Mouse (Mus musculus) G1E (cell line): ENCODE data around the gene Epor. TPM values are rescaled to one million over a fixed set of nuclear protein-coding genes. Genes with fewer than 3 reads are reported as not detected.

ENCODE experiments used
- ATAC-seq: 2 replicates; pipeline ENCODE4 v1.8.0; 2016; ENCODE audit warnings: mild to moderate bottlenecking; ENCODE audit not compliant: insufficient number of reproducible peaks, poor library complexity, low FRiP score, severe bottlenecking; ENCODE audit errors: extremely low read depth
- DNase-seq: peaks from one replicate; pipeline ENCODE4 v3.0.0; 2012; ENCODE audit warnings: low spot score
- H3K27me3 ChIP-seq: 2 replicates; pipeline ENCODE4 v1.6.1; 2012; ENCODE audit warnings: mild to moderate bottlenecking, low read length, inconsistent platforms; ENCODE audit not compliant: insufficient read depth
- H3K36me3 ChIP-seq: replicated peaks from 2 replicates; pipeline ENCODE3; 2012; ENCODE audit warnings: mild to moderate bottlenecking, inconsistent platforms
- H3K4me1 ChIP-seq: 2 replicates; pipeline ENCODE4 v1.6.1; 2012; ENCODE audit warnings: low read depth, low read length, inconsistent platforms, mixed read lengths; ENCODE audit not compliant: insufficient read depth
- H3K4me3 ChIP-seq: 2 replicates; pipeline ENCODE4 v1.5.1; 2012; ENCODE audit warnings: low read depth, mild to moderate bottlenecking, inconsistent platforms, low read length, moderate library complexity, mixed read lengths
- H3K9me3 ChIP-seq: replicated peaks from 2 replicates; pipeline ENCODE4 v1.6.1; 2012; ENCODE audit warnings: inconsistent platforms
- CTCF ChIP-seq: IDR thresholded peaks from 2 replicates; pipeline ENCODE4 v1.5.1; 2012; ENCODE audit warnings: low read depth, low read length, inconsistent platforms, mixed read lengths
- GATA1 ChIP-seq: IDR thresholded peaks from 2 replicates; pipeline ENCODE4 v1.6.1; 2012; ENCODE audit warnings: borderline replicate concordance, low read length, inconsistent platforms, mixed read lengths
- GATA2 ChIP-seq: IDR thresholded peaks from 2 replicates; pipeline ENCODE4 v1.6.1; 2012; ENCODE audit warnings: low read depth, low read length, inconsistent platforms, borderline replicate concordance
- POLR2AphosphoS5 ChIP-seq: IDR thresholded peaks from 2 replicates; pipeline ENCODE4 v1.6.1; 2012; ENCODE audit warnings: low read depth, low read length, inconsistent platforms; ENCODE audit not compliant: insufficient replicate concordance
- TAL1 ChIP-seq: conservative IDR thresholded peaks from 2 replicates; pipeline ENCODE4 v1.6.1; 2012; ENCODE audit warnings: low read depth, low read length, inconsistent platforms, mixed read lengths
- polyA plus RNA-seq: library from polyadenylated mRNA; stranded (reverse); fragments of >175 nt; gene quantifications from 2 replicates; pipeline ENCODE4 v1.2.3, GENCODE M21; 2012
- total RNA-seq, 2 experiments: library from RNA; stranded (forward) in 1 of 2; stranded (reverse) in 1 of 2; fragments of 200-1000 nt in 1 of 2; fragments of >200 nt in 1 of 2; fragmentation: Nextera tagmentation in 1 of 2; gene quantifications; 2 replicates each; pipeline ENCODE4 v1.2.3; 2014 to 2017

Epor gene
- total and polyA plus RNA-seq, 3 experiments = 14.4 to 135 (median 49.7) TPM

GRCm38 (mm10) chr9:21925034-21925433 lies 38.3 kb downstream of the Epor start:
- ATAC-seq (no peak), DNase-seq (no peak)
- peaks cover 42% of the 10 kb centered on the region for H3K4me1 ChIP-seq

DNA sequence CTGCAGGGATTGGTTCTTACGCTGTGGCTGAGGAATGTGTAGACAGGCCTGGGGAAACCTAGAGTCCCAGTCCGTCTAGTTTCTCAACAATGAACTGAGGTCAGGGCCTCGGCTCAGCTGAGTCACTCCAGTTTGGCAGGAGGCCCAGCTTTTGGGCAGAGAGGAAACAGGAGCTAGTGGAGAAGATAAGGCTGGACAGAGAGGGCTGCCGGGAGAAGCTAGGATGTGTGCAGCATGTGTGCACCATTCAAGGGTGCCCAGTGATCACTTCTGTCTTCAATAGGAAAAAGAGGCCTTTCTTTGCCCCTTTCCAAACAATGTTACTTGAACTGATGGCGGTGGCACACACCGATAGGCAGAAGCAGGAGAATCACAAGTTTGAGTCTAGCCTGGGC lies 39.2 kb downstream of the Epor start:
- ATAC-seq = peak; percentile 47
- H3K4me1 ChIP-seq = peaks cover 42% of the 10 kb centered on the region
- peak; percentile 26 for DNase-seq

More at GRCm38 (mm10) chr9:21925034-21925433, 38.3 kb downstream of the Epor start:
- TF ChIP-seq POLR2AphosphoS5 = no peak
- no peak for TF ChIP-seq GATA2
- TF ChIP-seq GATA1 = no peak
- TF ChIP-seq CTCF = no peak
- H3K27me3 ChIP-seq = no peaks in the 10 kb centered on the region
- peaks cover 45% of the 10 kb centered on the region for H3K36me3 ChIP-seq
- H3K9me3 ChIP-seq = no peaks in the 10 kb centered on the region
- H3K4me3 ChIP-seq = no peak overlapping the region

GRCm38 (mm10) chr9:21923490-21924098 lies 39.7 kb downstream of the Epor start:
- TF ChIP-seq GATA2 (no peak), GATA1 (no peak), CTCF (no peak)
- H3K4me1 ChIP-seq = peaks cover 46% of the 10 kb centered on the region
- peaks cover 45% of the 10 kb centered on the region for H3K36me3 ChIP-seq
- DNase-seq (no peak), ATAC-seq (no peak)
- no peaks in the 10 kb centered on the region for H3K27me3 ChIP-seq
- no peak overlapping the region for H3K4me3 ChIP-seq
- no peaks in the 10 kb centered on the region for H3K9me3 ChIP-seq

More for the DNA sequence above, 39.2 kb downstream of the Epor start:
- TF ChIP-seq GATA2 (no peak), GATA1 (no peak), POLR2AphosphoS5 (no peak), TAL1 (no peak), CTCF (no peak)
- Histone ChIP-seq H3K36me3 (peaks cover 45% of the 10 kb centered on the region), H3K4me3 (no peak overlapping the region), H3K9me3 (no peaks in the 10 kb centered on the region), H3K27me3 (no peaks in the 10 kb centered on the region)

GRCm38 (mm10) chr9:21923036-21923435 lies 40.3 kb downstream of the Epor start:
- no peaks in the 10 kb centered on the region for H3K27me3 ChIP-seq
- DNase-seq = no peak
- TF ChIP-seq TAL1 (no peak), POLR2AphosphoS5 (no peak), CTCF (no peak), GATA1 (no peak), GATA2 (no peak)
- H3K4me1 ChIP-seq = peaks cover 51% of the 10 kb centered on the region
- peaks cover 45% of the 10 kb centered on the region for H3K36me3 ChIP-seq
- ATAC-seq = no peak
- H3K9me3 ChIP-seq = no peaks in the 10 kb centered on the region
- H3K4me3 ChIP-seq = no peak overlapping the region

DNA sequence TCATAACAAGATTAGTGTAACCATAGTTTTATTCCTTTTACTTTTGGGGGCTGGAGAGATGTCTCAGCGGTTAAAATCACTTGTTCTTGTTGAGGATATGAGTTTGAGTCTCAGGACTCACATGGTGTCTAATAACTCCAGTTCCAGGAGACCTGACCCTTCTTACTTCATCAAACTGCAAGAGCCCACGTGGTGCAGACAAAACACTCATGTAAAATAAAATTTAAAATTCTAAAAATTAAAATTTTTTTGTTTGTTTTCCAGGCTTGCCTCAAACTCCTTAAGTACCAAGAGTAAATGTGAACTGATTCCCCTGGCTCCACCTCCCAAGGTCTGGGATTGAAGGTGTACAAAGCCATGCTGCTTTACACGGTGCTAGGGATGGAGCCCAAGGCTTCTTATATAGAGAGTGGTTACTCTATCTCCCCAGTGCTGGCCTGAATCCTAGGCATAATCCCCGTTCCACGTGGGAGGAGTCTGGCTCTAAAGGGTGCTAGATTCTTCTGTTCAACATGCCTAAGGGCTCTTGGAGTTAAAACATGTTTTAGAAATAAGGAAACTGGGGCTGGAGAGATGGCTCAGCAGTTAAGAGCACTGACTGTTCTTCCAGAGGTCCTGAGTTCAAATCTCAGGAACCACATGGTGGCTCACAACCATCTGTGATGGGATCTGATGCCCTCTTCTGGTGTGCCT lies 44.5 kb downstream of the Epor start:
- Histone ChIP-seq H3K27me3 (peaks cover 3% of the 10 kb centered on the region; the same call in 1 of the 2 replicates), H3K36me3 (peaks cover 43% of the 10 kb centered on the region), H3K9me3 (no peaks in the 10 kb centered on the region), H3K4me1 (peaks cover 31% of the 10 kb centered on the region), H3K4me3 (no peak overlapping the region)
- ATAC-seq = no peak
- DNase-seq = no peak
- TF ChIP-seq POLR2AphosphoS5 = no peak

- H3K9me3 ChIP-seq = no peaks in the 10 kb centered on the region
- DNase-seq (peak; percentile 91), ATAC-seq (peak; percentile 96)
- peak within 1 kb of the TSS; percentile 82 for H3K4me3 ChIP-seq
- peaks cover 25% of the 10 kb centered on the region for H3K4me1 ChIP-seq
- TF ChIP-seq CTCF (no peak), GATA2 (no peak)
- peaks cover 3% of the 10 kb centered on the region; the same call in 1 of the 2 replicates for H3K27me3 ChIP-seq
- peaks cover 40% of the 10 kb centered on the region for H3K36me3 ChIP-seq
These were observed 45.2 kb downstream of the Epor start, which contains the start of gene Rab3d for GRCm38 (mm10) chr9:21918035-21918592. Rab3d (minus strand) TSS chr9:21918192.

DNA sequence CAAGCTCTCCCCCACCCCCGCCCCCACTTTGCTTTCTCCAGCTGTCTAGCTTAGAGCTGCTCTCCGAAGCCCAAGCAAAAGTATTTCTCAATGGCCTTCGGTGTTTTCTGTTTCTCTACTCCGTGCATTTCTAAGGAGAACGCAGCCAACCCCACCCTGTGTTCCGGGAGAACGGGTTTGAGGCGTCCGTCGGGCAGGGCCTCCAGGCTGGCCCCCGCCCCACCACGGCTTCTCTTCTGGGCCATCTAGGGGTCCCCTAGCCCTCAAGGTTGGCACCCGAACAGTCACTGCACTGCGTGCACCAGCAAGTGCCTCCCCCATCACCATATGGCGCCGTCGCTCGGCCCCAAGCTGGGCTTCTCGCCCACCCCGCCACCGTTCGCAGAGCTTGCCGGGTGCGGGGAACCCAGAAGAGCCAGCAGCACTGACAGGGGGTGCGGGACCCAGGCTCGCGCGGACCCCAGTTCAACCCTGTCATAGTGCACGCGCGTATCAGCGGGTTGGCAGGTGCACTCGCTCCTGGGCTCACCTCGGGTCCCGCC lies 45.7 kb downstream of the Epor start:
- H3K27me3 ChIP-seq = peaks cover 3% of the 10 kb centered on the region; the same call in 1 of the 2 replicates
- no peaks in the 10 kb centered on the region for H3K9me3 ChIP-seq
- peak overlapping the region; percentile 82 for H3K4me3 ChIP-seq
- TF ChIP-seq POLR2AphosphoS5 = no peak
- no peak for TF ChIP-seq CTCF
- no peak for TF ChIP-seq GATA2
- no peak for TF ChIP-seq GATA1
- no peak for TF ChIP-seq TAL1
- peaks cover 34% of the 10 kb centered on the region for H3K36me3 ChIP-seq
- no peak for ATAC-seq
- no peak for DNase-seq
- H3K4me1 ChIP-seq = peaks cover 20% of the 10 kb centered on the region
